Mouse (Mus musculus): ENCODE measurements around the gene Cby3. TPM values are rescaled to one million over a fixed set of nuclear protein-coding genes. Genes with fewer than 3 reads are reported as not detected.
"Not testable (repeated sequence)": the region's sequence is repeated elsewhere in the genome, so short reads cannot be mapped to it uniquely, and the experiment has no call there.

Gene Cby3
- polyA plus RNA-seq, 1 experiment from 2014 or later = 0.24 TPM

GRCm38 (mm10) chr11:50333181-50333580, 21.1 kb upstream of the Cby3 start:
- H3K27me3 ChIP-seq = no peaks in the 10 kb centered on the region
- ATAC-seq (ENCODE audit: insufficient number of reproducible peaks, low FRiP score, low TSS enrichment, low read depth) = no peak
- H3K27ac ChIP-seq (replicated peaks) = no peak overlapping the region
- no peak overlapping the region for H3K4me3 ChIP-seq (replicated peaks)
- no peaks in the 10 kb centered on the region for H3K36me3 ChIP-seq
- no peaks in the 10 kb centered on the region for H3K9me3 ChIP-seq (replicated peaks)
- H3K4me1 ChIP-seq = no peaks in the 10 kb centered on the region
- H3K4me2 ChIP-seq (replicated peaks) = no peak overlapping the region
- no peak overlapping the region for H3K9ac ChIP-seq
- 78% methylated on average over 3 of the region's 3 CpGs for WGBS

GRCm38 (mm10) chr11:50336126-50336525, 18.1 kb upstream of the Cby3 start:
- Histone ChIP-seq H3K9me3 (replicated peaks) (no peaks in the 10 kb centered on the region), H3K27me3 (no peaks in the 10 kb centered on the region), H3K4me1 (no peaks in the 10 kb centered on the region), H3K4me3 (replicated peaks) (no peak overlapping the region), H3K27ac (replicated peaks) (no peak overlapping the region), H3K9ac (no peak overlapping the region), H3K4me2 (replicated peaks) (no peak overlapping the region), H3K36me3 (no peaks in the 10 kb centered on the region)
- WGBS = 28% methylated on average over 1 of the region's 1 CpGs
- ATAC-seq (ENCODE audit: insufficient number of reproducible peaks, low FRiP score, low TSS enrichment, low read depth) = no peak

GRCm38 (mm10) chr11:50336891-50337290, 17.4 kb upstream of the Cby3 start:
- Histone ChIP-seq H3K9ac (no peak overlapping the region), H3K4me3 (replicated peaks) (no peak overlapping the region), H3K27me3 (no peaks in the 10 kb centered on the region), H3K9me3 (replicated peaks) (no peaks in the 10 kb centered on the region), H3K4me2 (replicated peaks) (no peak overlapping the region), H3K27ac (replicated peaks) (no peak overlapping the region), H3K4me1 (no peaks in the 10 kb centered on the region), H3K36me3 (no peaks in the 10 kb centered on the region)
- 67% methylated on average over 4 of the region's 4 CpGs for WGBS
- ATAC-seq (ENCODE audit: insufficient number of reproducible peaks, low FRiP score, low TSS enrichment, low read depth) = no peak

GRCm38 (mm10) chr11:50345486-50345885, 8.8 kb upstream of the Cby3 start:
- H3K4me3 ChIP-seq (replicated peaks) = no peak overlapping the region
- no peak for ATAC-seq (ENCODE audit: insufficient number of reproducible peaks, low FRiP score, low TSS enrichment, low read depth)
- H3K27me3 ChIP-seq = no peaks in the 10 kb centered on the region
- H3K9me3 ChIP-seq (replicated peaks) = no peaks in the 10 kb centered on the region
- no peak overlapping the region for H3K9ac ChIP-seq
- 71% methylated on average over 4 of the region's 4 CpGs for WGBS
- H3K27ac ChIP-seq (replicated peaks) = no peak overlapping the region
- H3K4me2 ChIP-seq (replicated peaks) = no peak overlapping the region
- H3K36me3 ChIP-seq = no peaks in the 10 kb centered on the region
- no peaks in the 10 kb centered on the region for H3K4me1 ChIP-seq

GRCm38 (mm10) chr11:50346256-50347032, 7.8 kb upstream of the Cby3 start:
- Histone ChIP-seq H3K36me3 (no peaks in the 10 kb centered on the region), H3K27ac (replicated peaks) (no peak overlapping the region), H3K9me3 (replicated peaks) (no peaks in the 10 kb centered on the region), H3K9ac (no peak overlapping the region), H3K4me2 (replicated peaks) (no peak overlapping the region), H3K4me1 (no peaks in the 10 kb centered on the region), H3K27me3 (no peaks in the 10 kb centered on the region), H3K4me3 (replicated peaks) (no peak overlapping the region)
- WGBS = 87% methylated on average over 9 of the region's 9 CpGs
- no peak for ATAC-seq (ENCODE audit: insufficient number of reproducible peaks, low FRiP score, low TSS enrichment, low read depth)

- H3K4me3 ChIP-seq (replicated peaks) = no peak overlapping the region
- H3K27ac ChIP-seq (replicated peaks) = no peak overlapping the region
- no peaks in the 10 kb centered on the region for H3K4me1 ChIP-seq
- no peaks in the 10 kb centered on the region for H3K27me3 ChIP-seq
- no peaks in the 10 kb centered on the region for H3K36me3 ChIP-seq
- H3K9me3 ChIP-seq (replicated peaks) = no peaks in the 10 kb centered on the region
- no peak overlapping the region for H3K9ac ChIP-seq
- no peak overlapping the region for H3K4me2 ChIP-seq (replicated peaks)
- WGBS = 72% methylated on average over 2 of the region's 2 CpGs
- ATAC-seq (ENCODE audit: insufficient number of reproducible peaks, low FRiP score, low TSS enrichment, low read depth) = no peak
Measured at GRCm38 (mm10) chr11:50352177-50352576, 2.1 kb upstream of the Cby3 start.

- Histone ChIP-seq H3K4me1 (no peaks in the 10 kb centered on the region), H3K36me3 (no peaks in the 10 kb centered on the region), H3K9ac (no peak overlapping the region), H3K4me2 (replicated peaks) (no peak overlapping the region), H3K4me3 (replicated peaks) (no peak overlapping the region), H3K27me3 (peaks cover 4% of the 10 kb centered on the region; the same call in 1 of the 2 replicates), H3K9me3 (replicated peaks) (no peaks in the 10 kb centered on the region), H3K27ac (replicated peaks) (no peak overlapping the region)
- no peak for ATAC-seq (ENCODE audit: insufficient number of reproducible peaks, low FRiP score, low TSS enrichment, low read depth)
- 67% methylated on average over 3 of the region's 3 CpGs for WGBS
Measured at GRCm38 (mm10) chr11:50354851-50355250, 589 bp downstream of the Cby3 start.

GRCm38 (mm10) chr11:50355395-50355794, 1.1 kb downstream of the Cby3 start:
- no peaks in the 10 kb centered on the region for H3K36me3 ChIP-seq
- H3K9me3 ChIP-seq (replicated peaks) = no peaks in the 10 kb centered on the region
- peaks cover 4% of the 10 kb centered on the region; the same call in 1 of the 2 replicates for H3K27me3 ChIP-seq
- H3K27ac ChIP-seq (replicated peaks) = no peak overlapping the region
- no peaks in the 10 kb centered on the region for H3K4me1 ChIP-seq
- H3K4me2 ChIP-seq (replicated peaks) = no peak overlapping the region
- ATAC-seq (ENCODE audit: insufficient number of reproducible peaks, low FRiP score, low TSS enrichment, low read depth) = no peak
- no peak overlapping the region for H3K9ac ChIP-seq
- 62% methylated on average over 1 of the region's 1 CpGs for WGBS
- no peak overlapping the region for H3K4me3 ChIP-seq (replicated peaks)

GRCm38 (mm10) chr11:50358950-50359861, 4.9 kb downstream of the Cby3 start:
- Histone ChIP-seq H3K36me3 (no peaks in the 10 kb centered on the region), H3K9ac (peak overlapping the region; percentile 22), H3K4me1 (no peaks in the 10 kb centered on the region), H3K27ac (replicated peaks) (no peak overlapping the region), H3K4me2 (replicated peaks) (peak overlapping the region; percentile 92), H3K9me3 (replicated peaks) (no peaks in the 10 kb centered on the region), H3K4me3 (replicated peaks) (peak overlapping the region; percentile 58), H3K27me3 (peaks cover 4% of the 10 kb centered on the region; the same call in 1 of the 2 replicates)
- ATAC-seq (ENCODE audit: insufficient number of reproducible peaks, low FRiP score, low TSS enrichment, low read depth) = peak; percentile 70; the same call in 1 of the 2 replicates
- WGBS = 2% methylated on average over 74 of the region's 74 CpGs

- not testable (repeated sequence) for H3K9me3 ChIP-seq (replicated peaks); H3K27me3 ChIP-seq; H3K4me3 ChIP-seq (replicated peaks); H3K4me2 ChIP-seq (replicated peaks); H3K27ac ChIP-seq (replicated peaks); ATAC-seq (ENCODE audit: insufficient number of reproducible peaks, low FRiP score, low TSS enrichment, low read depth); H3K4me1 ChIP-seq; H3K9ac ChIP-seq; H3K36me3 ChIP-seq
- WGBS = 81% methylated on average over 1 of the region's 1 CpGs
Measured at GRCm38 (mm10) chr11:50361282-50361681, 7.0 kb downstream of the Cby3 start.

- Histone ChIP-seq H3K4me2 (replicated peaks) (no peak overlapping the region), H3K27ac (replicated peaks) (no peak overlapping the region), H3K4me3 (replicated peaks) (no peak overlapping the region), H3K9me3 (replicated peaks) (no peaks in the 10 kb centered on the region), H3K36me3 (no peaks in the 10 kb centered on the region), H3K4me1 (no peaks in the 10 kb centered on the region), H3K27me3 (no peaks in the 10 kb centered on the region), H3K9ac (no peak overlapping the region)
- ATAC-seq (ENCODE audit: insufficient number of reproducible peaks, low FRiP score, low TSS enrichment, low read depth) = peak; percentile 74; the same call in 1 of the 2 replicates
- 5% methylated on average over 4 of the region's 4 CpGs for WGBS
Measured at GRCm38 (mm10) chr11:50364548-50364947, 10.3 kb downstream of the Cby3 start.
